Mouse (Mus musculus) ES-Bruce4 (cell line): ENCODE measurements around the gene Pacrg.

Source experiments
- CTCF ChIP-seq: IDR thresholded peaks from one replicate; pipeline ENCODE4 v1.8.1; 2011; ENCODE audit warnings: low read depth, low read length
- POLR2A ChIP-seq: IDR thresholded peaks from one replicate; pipeline ENCODE4 v1.8.1; 2011; ENCODE audit warnings: low read length; ENCODE audit not compliant: insufficient read depth

GRCm38 (mm10) chr17:10549825-10550224 is 290.3 kb downstream of the Pacrg start:
- TF ChIP-seq CTCF, result no peak
- TF ChIP-seq POLR2A, result no peak
